Mouse (Mus musculus): ENCODE measurements around the gene Gm8237. TPM values are rescaled to one million over a fixed set of nuclear protein-coding genes. Genes with fewer than 3 reads are reported as not detected.
"Not testable (repeated sequence)": the region's sequence is repeated elsewhere in the genome, so short reads cannot be mapped to it uniquely, and the experiment has no call there.

Gm8237 gene
- polyA plus RNA-seq (2016; fragmentation: Nextera tagmentation; extraction: Ambion mirVana): 0.14 and 0.38 TPM in 2 replicates

DNA sequence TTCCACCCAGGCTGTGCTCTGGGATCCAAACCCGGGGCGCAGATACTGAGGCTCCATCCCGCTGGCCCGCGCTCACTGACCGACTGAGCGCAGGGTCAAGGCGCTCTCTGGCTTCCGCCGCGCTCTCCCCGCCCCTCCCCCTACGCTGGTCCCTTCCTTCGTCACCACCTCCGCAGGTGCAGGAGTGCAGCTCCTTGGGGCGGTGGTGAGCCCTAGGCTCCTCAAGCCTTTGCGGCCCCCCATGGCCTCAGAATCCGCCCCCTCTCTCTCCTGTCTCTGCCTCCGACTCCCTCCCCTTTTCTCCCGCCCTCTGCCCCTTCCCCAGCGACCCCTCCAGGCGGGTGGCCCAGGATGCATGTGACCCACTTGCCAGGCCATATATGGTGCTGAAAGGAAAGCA is at the start of gene Gm8237:
Gm8237 (minus strand) TSS at position 142 of the 400 bp plus-strand sequence.
- not testable (repeated sequence) for H3K27ac ChIP-seq; ATAC-seq (ENCODE audit: insufficient number of reproducible peaks, insufficient read depth, low FRiP score, low TSS enrichment, low read depth)
- H3K9ac ChIP-seq (replicated peaks): peak within 1 kb of the TSS; percentile 31; the same call in 1 of the 2 replicates

DNA sequence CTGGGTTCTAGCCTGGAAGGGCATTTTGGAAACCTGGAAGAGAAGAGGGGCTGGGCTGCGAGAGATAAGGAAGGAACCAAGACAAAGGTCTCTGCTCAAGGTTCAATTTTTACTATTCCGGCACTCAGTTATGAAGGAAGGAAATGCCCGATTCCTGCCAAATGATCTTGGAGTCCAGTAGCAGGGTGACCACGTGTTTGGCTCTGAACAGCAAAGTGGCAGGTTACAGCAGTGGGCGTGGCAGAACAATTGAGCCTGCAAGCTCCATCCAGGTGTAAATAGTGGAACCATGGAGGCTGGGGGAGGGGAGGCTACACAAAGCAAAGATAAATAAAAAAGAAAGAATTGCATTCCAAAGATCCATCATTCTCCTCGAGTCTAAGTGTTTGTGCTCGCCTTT is 43.1 kb upstream of the Gm8237 start:
- not testable (repeated sequence) for H3K4me1 ChIP-seq (replicated peaks); H3K9ac ChIP-seq (replicated peaks); H3K27ac ChIP-seq; H3K4me3 ChIP-seq (replicated peaks); H3K27me3 ChIP-seq; H3K4me2 ChIP-seq; H3K36me3 ChIP-seq; H3K9me3 ChIP-seq; ATAC-seq (ENCODE audit: insufficient number of reproducible peaks, insufficient read depth, low FRiP score, low TSS enrichment, low read depth)
- WGBS: 79% methylated on average over 7 of the region's 7 CpGs

More for the DNA sequence above, at the start of gene Gm8237:
- Histone ChIP-seq H3K4me2 (peak within 1 kb of the TSS; percentile 71), H3K27me3 (peaks cover 11% of the 10 kb centered on the region), H3K4me3 (replicated peaks) (peak within 1 kb of the TSS; percentile 40)
- H3K9me3 ChIP-seq; H3K4me1 ChIP-seq (replicated peaks); H3K36me3 ChIP-seq: not testable (repeated sequence)
- WGBS: 3% methylated on average over 13 of the region's 22 CpGs

DNA sequence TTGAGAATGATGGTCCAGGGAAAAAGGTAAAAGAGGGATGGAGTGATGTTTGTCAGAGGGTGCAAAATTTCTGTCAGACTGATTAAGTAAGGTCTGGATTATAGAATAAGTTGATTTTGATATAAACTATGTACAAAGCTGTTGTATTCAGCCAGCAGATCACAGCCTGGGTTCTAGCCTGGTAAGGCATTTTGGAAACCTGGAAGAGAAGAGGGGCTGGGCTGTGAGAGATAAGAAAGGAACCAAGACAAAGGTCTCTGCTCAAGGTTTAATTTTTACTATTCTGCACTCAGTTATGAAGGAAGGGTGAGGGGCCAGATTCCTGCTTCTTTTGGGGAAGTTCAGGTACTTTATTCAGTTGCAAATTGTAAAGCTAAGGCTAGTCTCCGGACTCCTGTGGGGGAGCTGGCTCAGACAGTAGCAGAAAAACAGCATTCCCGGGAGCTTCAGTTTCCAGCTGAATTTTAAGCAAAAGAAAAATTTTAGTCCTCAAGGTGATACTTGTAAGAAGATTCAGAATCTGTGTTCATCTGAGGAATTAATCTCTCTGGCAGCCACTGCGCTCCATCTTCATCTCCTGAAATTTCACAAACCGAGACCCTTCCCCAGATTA is 38.3 kb upstream of the Gm8237 start:
- H3K27ac ChIP-seq; H3K4me3 ChIP-seq (replicated peaks); H3K9me3 ChIP-seq; H3K27me3 ChIP-seq; H3K36me3 ChIP-seq; H3K4me2 ChIP-seq; ATAC-seq (ENCODE audit: insufficient number of reproducible peaks, insufficient read depth, low FRiP score, low TSS enrichment, low read depth); H3K4me1 ChIP-seq (replicated peaks); H3K9ac ChIP-seq (replicated peaks): not testable (repeated sequence)
- 77% methylated on average over 4 of the region's 4 CpGs for WGBS

- not testable (repeated sequence) for H3K4me1 ChIP-seq (replicated peaks); H3K4me3 ChIP-seq (replicated peaks); H3K4me2 ChIP-seq; H3K36me3 ChIP-seq; ATAC-seq (ENCODE audit: insufficient number of reproducible peaks, insufficient read depth, low FRiP score, low TSS enrichment, low read depth); H3K27ac ChIP-seq; H3K27me3 ChIP-seq; H3K9ac ChIP-seq (replicated peaks); H3K9me3 ChIP-seq
- WGBS: 60% methylated on average over 2 of the region's 2 CpGs
Observed at GRCm38 (mm10) chr14:5913701-5914100, 33.5 kb upstream of the Gm8237 start.

DNA sequence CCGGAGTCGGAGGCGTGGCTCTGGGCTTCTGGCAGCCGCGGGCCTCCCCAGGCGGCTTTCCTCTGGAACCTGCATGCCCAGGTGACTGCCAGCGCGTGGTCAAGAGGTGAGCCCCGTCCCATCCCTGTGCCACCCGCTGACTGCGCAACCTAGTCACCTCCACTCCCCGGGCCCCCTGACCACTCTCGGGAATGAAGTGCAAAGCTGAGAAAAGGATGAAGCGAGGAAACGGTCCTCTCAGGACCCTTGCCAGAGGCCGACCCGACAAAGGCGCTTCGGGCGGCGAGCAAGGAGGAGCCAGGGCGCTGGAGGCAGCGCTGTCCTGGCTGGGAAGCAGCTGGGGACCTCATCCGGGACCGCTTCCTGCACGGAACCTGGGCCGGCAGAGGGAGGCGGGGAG is 391 bp downstream of the Gm8237 start:
- not testable (repeated sequence) for ATAC-seq (ENCODE audit: insufficient number of reproducible peaks, insufficient read depth, low FRiP score, low TSS enrichment, low read depth); H3K9me3 ChIP-seq; H3K4me1 ChIP-seq (replicated peaks); H3K36me3 ChIP-seq; H3K9ac ChIP-seq (replicated peaks); H3K27ac ChIP-seq
- Histone ChIP-seq H3K4me3 (replicated peaks) (peak overlapping the region; percentile 40), H3K27me3 (peaks cover 11% of the 10 kb centered on the region), H3K4me2 (peak overlapping the region; percentile 71)
- WGBS: under 1% methylated on average over 26 of the region's 28 CpGs

GRCm38 (mm10) chr14:5879136-5879535 is 1.0 kb downstream of the Gm8237 start:
- not testable (repeated sequence) for H3K4me1 ChIP-seq (replicated peaks); H3K4me3 ChIP-seq (replicated peaks); H3K36me3 ChIP-seq; ATAC-seq (ENCODE audit: insufficient number of reproducible peaks, insufficient read depth, low FRiP score, low TSS enrichment, low read depth); H3K9ac ChIP-seq (replicated peaks); H3K4me2 ChIP-seq; H3K27ac ChIP-seq; H3K9me3 ChIP-seq
- WGBS: 8% methylated on average over 7 of the region's 11 CpGs
- H3K27me3 ChIP-seq: peaks cover 11% of the 10 kb centered on the region

DNA sequence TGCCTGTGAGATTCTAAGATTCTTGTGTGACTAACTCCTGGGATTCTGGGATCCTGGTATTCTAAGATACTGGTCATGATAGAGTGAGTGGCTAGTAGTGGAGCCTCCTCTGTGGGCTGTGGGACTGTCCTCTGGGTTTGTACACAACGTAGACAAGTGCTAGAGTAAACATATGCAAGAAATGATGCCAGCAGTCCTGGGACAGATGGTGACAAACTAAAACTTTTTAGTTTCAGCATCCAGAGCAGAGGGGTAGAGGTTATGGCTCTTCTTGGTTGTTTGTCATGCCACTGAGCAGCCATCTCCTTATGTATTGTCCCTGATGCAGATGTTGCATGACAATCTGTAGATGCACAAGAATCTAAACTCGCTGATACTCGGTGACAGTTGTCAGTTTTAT is 24.3 kb downstream of the Gm8237 start:
- H3K27ac ChIP-seq; H3K27me3 ChIP-seq; H3K9me3 ChIP-seq; H3K4me2 ChIP-seq; H3K9ac ChIP-seq (replicated peaks); H3K4me1 ChIP-seq (replicated peaks); H3K36me3 ChIP-seq; ATAC-seq (ENCODE audit: insufficient number of reproducible peaks, insufficient read depth, low FRiP score, low TSS enrichment, low read depth); H3K4me3 ChIP-seq (replicated peaks): not testable (repeated sequence)
- 85% methylated on average over 3 of the region's 3 CpGs for WGBS

DNA sequence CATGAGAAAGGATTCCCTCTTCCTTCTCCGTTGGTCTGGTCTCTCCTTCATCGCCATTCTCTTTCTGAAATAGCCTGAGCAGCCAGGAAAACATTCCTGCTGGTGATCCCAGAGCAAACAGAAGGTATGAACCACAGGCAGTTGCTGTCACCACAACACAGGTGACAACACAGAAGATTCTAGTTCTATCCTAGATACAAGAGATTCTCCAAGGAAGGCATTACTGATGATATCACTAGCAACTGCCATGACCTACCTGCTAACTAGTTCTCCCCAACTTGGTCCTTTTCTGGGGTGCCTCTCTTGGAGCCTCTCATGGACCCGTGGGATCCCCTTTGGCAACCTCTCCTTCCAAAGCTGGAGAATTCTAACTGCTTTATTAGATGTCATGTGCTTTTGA is 50.0 kb downstream of the Gm8237 start, which contains the start of gene Gm3424:
Gm3424 (minus strand) TSS at position 101 of the 400 bp plus-strand sequence.
- H3K4me3 ChIP-seq (replicated peaks); H3K9ac ChIP-seq (replicated peaks); ATAC-seq (ENCODE audit: insufficient number of reproducible peaks, insufficient read depth, low FRiP score, low TSS enrichment, low read depth); H3K4me1 ChIP-seq (replicated peaks); H3K9me3 ChIP-seq; H3K36me3 ChIP-seq; H3K27me3 ChIP-seq; H3K27ac ChIP-seq; H3K4me2 ChIP-seq: not testable (repeated sequence)
- no CpG with 5 or more reads among the region's 3 CpGs for WGBS

DNA sequence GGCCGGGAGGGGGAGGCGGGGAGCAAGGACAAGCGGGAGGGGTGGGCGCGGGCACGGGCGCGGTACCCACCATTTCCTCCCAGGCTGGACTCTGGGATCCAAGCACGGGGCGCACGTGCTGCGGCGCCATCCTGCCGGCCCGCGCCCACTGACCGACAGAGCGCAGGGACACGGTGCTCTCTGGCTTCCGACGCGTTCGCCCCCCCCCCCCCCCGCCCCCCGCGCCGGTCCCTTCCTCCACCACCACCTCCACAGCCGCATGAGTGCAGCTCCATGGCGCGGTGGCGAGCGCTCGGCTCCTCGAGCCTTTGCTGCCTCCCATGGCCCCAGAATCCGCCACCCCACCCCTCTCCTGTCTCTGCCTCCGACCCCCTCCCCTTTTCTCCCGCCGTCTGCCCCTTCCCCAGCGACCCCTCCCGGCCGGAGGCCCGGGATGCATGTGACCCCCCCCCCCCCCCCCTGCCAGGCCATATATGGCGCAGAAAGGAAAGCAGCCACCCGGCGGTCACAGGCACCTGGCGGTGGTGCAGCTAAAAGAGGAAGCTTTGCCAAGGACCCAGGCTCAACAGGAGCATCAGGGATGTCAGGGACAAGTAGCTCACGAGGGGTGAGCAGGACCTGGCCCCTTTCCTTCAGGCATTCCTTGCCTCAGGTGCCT is 67.4 kb downstream of the Gm8237 start:
- not testable (repeated sequence) for H3K4me3 ChIP-seq (replicated peaks); H3K9me3 ChIP-seq; H3K9ac ChIP-seq (replicated peaks); H3K4me2 ChIP-seq; H3K36me3 ChIP-seq; H3K4me1 ChIP-seq (replicated peaks); H3K27me3 ChIP-seq; ATAC-seq (ENCODE audit: insufficient number of reproducible peaks, insufficient read depth, low FRiP score, low TSS enrichment, low read depth); H3K27ac ChIP-seq
- WGBS: no CpG with 5 or more reads among the region's 47 CpGs

Other genes with a start within 250 kb of the Gm8237 start
- not detected in 2 replicates for gene Gm8265, start 247.4 kb downstream of the Gm8237 start, polyA plus RNA-seq (2016; fragmentation: Nextera tagmentation; extraction: Ambion mirVana)
- gene Gm9603, start 192.9 kb downstream of the Gm8237 start, polyA plus RNA-seq (2016; fragmentation: Nextera tagmentation; extraction: Ambion mirVana): not detected in 2 replicates
- gene Gm3373, start 138.8 kb downstream of the Gm8237 start, polyA plus RNA-seq (2016; fragmentation: Nextera tagmentation; extraction: Ambion mirVana): not detected in 2 replicates
- 0.76 and 0.99 TPM in 2 replicates for gene Gm3383, start 72.4 kb downstream of the Gm8237 start, polyA plus RNA-seq (2016; fragmentation: Nextera tagmentation; extraction: Ambion mirVana)
- not detected in 2 replicates for gene Gm3424, start 50.1 kb downstream of the Gm8237 start, polyA plus RNA-seq (2016; fragmentation: Nextera tagmentation; extraction: Ambion mirVana)
- gene Gm3248, start 81.4 kb upstream of the Gm8237 start, polyA plus RNA-seq (2016; fragmentation: Nextera tagmentation; extraction: Ambion mirVana): 0.18 and 0.21 TPM in 2 replicates
- not detected in 2 replicates for gene Gm3453, start 98.8 kb upstream of the Gm8237 start, polyA plus RNA-seq (2016; fragmentation: Nextera tagmentation; extraction: Ambion mirVana)
- gene Gm6337, start 177.9 kb upstream of the Gm8237 start, polyA plus RNA-seq (2016; fragmentation: Nextera tagmentation; extraction: Ambion mirVana): not detected in 2 replicates
- 0.93 and 1.7 TPM in 2 replicates for gene Gm8206, start 213.6 kb upstream of the Gm8237 start, polyA plus RNA-seq (2016; fragmentation: Nextera tagmentation; extraction: Ambion mirVana)
- gene Gm3468, start 228.3 kb upstream of the Gm8237 start, polyA plus RNA-seq (2016; fragmentation: Nextera tagmentation; extraction: Ambion mirVana): 1.5 and 2.2 TPM in 2 replicates
- gene Gm3476, start 245.4 kb upstream of the Gm8237 start, polyA plus RNA-seq (2016; fragmentation: Nextera tagmentation; extraction: Ambion mirVana): not detected in 2 replicates

Measured in limb, embryonic 12.5 days (tissue).